Mouse (Mus musculus): Measurements from ENCODE around the gene Alg14.

Alg14 gene

DNA sequence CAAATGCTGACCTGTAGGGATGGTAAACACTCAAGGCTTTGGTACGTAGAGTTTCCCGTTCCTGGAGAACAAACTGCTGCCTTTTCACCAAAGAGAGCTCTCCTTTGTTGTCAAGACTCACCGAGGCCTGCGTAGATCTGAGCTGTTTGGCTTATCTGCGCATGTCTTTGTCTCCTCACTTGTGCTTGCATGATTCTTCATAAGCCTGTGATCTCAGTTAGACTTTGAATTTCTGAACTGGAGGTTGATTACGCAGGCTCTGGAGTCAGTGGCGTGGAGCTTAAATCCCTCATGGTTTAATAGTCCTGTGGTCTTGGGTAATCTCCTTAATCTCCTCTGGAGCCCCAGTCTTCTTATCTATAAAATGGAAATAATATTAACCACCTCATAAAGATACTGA is 51.7 kb downstream of the Alg14 start:
- DNase-seq = no peak

- DNase-seq = no peak
Observed at GRCm38 (mm10) chr3:121344056-121344945, 52.7 kb downstream of the Alg14 start.

- no peak for DNase-seq
Observed at GRCm38 (mm10) chr3:121344951-121345642, 53.5 kb downstream of the Alg14 start.

DNA sequence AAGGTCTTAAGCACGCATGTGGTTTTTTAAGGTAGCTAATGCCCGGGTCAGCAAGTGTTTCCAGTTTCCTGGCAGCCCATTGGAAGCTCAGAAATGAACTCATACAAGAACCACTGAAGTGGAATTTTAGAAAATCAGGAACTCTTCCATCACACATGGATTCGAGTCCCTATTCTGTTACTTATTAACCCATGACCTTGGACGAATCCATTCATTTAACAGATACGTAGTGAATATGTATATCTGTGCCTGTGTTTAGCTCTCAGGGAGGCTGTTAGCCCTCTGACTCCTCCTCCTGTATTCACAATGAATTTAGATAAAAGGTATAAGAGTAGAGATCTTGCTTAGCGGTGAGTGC is 54.0 kb downstream of the Alg14 start:
- no peak for DNase-seq

DNA sequence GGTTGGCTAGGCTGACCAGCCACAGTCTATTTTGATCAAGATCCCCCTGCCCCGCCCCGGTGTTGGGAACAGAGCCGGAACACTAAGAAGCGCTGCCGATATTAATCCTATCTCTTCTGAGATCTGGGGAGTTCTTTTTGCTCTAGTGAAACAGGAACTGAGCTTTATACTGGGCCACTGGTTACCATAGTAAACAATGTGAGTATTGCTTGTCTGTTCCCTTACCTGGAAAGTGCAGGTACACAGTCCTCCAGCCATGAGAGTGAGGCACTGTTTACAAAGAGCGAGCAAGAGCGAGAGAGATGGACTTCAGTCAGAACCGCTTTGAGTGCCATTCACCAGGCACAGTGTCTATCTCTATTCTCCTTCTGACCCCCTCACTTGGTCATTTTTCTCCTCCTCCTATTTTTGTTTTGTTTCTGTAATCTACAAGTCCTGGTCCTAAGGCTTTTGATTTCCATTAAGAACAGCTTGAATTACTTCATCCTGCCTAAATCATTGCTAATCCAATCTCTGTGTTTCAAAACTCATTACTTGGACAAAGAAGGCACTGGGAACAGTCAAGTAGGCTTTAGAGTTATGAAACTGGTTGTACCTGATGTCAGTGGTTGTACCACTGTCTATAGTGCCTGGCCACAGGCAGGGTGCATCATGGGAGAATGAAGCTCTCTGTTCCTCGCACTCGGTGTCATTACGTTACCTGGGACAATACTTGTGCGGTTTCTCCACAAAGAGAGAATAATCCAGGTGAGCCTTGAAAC is 55.1 kb downstream of the Alg14 start:
- no peak for DNase-seq

GRCm38 (mm10) chr3:121348792-121349191 is 57.2 kb downstream of the Alg14 start:
- no peak for DNase-seq

DNA sequence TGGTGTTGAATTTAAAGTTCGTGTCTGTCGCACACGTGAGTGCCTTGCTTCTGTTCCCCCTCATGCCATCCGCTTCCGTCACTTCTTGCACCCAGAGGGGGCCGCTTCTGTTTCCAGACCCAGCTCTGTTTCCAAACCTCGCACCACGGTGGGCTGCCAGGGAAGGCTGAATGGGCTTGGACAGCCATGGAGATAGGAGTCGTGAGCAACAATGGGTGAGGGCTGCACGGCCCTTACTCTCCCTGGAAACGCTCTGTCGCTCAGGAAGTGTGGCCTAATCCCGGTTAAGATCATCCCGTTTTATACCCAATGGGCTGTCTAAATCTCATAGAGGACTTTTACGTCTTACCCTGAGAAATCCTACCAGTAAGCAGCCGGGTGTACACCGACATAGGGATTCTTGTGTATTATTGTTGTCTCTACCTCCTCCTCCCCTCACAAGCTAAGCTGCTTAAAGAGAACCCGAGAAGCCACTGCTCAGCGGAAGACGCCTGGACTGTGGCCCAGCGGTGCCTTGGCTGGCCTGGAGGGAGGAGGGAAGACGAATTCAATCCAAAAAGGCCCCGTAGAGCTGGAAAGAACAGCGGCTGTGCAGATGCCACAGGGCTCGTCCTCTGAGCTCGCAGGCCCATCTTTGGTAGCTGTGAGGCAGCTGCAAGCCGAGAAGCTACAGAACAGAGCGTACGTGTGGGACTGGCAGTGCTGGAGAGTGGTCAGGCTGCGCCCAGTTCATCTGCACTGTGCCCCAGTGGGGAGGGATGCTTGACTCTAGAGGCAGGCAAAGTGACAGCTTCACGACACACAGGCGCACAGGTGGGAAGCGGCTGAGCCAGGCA is 58.0 kb downstream of the Alg14 start:
- peak; percentile 28 for DNase-seq

- no peak for DNase-seq
Observed at GRCm38 (mm10) chr3:121351257-121351656, 59.7 kb downstream of the Alg14 start.

- DNase-seq = no peak
Observed at GRCm38 (mm10) chr3:121354281-121354680, 62.7 kb downstream of the Alg14 start.

GRCm38 (mm10) chr3:121354861-121355470 is 63.4 kb downstream of the Alg14 start:
- peak; percentile 80 for DNase-seq

DNA sequence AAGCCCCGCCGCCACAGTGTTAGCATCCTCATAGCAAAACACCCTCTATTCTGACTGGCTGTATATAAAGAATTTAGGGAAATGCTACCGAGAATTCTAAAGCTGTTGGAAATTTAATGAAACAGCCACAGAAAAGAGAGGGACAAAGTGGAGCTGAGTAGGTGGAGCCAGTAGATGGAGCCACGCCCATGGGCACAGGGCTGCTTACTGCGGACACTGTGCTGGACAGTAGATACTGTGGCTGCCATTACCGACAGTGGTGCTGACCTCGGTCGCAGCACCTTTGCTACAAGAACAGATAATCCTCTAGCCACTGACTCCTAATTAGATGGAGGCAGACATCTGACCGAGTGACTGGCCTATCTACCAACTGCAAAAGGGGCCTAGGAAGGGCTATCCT is 64.0 kb downstream of the Alg14 start:
- no peak for DNase-seq

DNA sequence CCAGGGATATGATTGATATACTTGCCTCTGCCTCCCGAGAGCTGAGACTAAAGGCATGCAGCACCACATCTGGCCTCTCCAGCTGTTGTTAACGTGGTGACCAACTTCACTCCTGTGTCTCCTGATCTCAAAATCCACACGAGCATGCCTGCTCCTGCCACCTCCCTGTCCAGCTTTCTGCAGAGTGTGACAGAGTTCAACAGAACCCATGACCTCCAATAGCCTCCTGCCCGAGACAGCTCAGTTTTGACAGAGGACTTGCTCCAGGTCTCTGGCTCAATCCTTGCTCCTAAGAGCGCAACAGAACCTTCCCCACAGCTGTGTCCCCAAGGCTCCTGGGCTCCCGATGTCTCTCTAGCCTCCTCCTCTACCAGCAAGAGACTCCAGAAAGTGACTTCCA is 64.5 kb downstream of the Alg14 start:
- no peak for DNase-seq

DNA sequence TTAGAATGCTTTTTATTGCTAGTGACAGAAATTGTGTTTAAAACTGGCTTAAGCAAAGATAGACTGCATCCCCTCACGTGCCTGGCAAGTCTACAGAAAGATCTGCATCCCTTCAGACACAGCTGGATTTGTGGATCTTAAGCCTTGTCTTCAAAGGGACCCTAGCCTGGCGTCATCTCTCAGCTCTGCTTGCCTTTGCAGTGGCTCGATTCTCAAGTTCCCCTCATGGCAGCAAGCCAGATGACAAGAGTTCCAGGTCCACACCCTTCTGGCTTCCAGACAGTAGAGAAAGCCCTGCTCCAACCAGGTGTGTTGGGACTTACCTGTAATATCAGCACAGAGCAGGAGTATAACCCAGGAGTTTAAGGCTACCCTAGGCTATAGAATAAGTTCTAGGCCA is 65.5 kb downstream of the Alg14 start:
- DNase-seq = no peak

GRCm38 (mm10) chr3:121358285-121358684 is 66.7 kb downstream of the Alg14 start:
- DNase-seq = no peak

- no peak for DNase-seq
Observed at GRCm38 (mm10) chr3:121358850-121359249, 67.3 kb downstream of the Alg14 start.

- DNase-seq = no peak
Observed at GRCm38 (mm10) chr3:121359272-121359671, 67.7 kb downstream of the Alg14 start.

DNA sequence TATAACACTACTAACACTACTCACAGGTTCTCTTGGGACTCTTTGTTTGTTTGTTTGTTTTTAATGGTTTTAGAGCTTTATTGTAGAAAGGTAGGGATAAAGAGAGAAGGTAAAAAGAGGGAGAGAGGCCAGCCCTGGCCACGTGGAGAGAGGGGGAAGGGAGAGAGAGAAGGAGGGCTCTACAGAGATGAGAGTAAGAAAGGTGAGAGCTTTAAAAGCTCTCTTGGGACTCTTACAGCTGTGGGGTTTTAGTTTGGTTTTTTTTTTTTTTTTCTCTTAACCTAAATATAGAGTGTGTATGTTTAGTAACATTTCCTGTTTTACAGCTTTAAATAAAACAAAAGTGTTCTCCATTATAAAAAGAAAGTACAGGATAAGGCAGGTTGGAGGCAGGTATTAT is 70.4 kb downstream of the Alg14 start:
- DNase-seq = no peak

- DNase-seq = no peak
Observed at GRCm38 (mm10) chr3:121364388-121364787, 72.8 kb downstream of the Alg14 start.

DNA sequence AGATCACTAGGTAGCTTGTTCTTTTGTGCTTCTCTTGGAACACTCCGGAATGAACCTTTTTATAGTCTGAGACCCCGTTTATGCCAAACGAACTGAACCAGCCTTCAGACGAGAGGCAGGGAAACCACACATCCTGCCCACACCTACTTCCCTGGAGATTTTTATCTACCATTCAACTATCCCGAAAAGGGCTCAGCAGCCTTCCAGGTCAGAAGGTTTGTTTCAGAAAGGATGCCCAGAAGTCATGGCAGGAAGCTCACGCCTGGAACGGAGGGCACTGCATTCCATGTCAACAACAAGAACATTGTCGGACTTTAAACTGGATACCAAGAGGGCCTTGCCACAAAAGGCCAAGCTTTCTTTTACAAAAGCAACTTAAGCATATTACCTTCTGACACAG is 73.6 kb downstream of the Alg14 start:
- DNase-seq = no peak

DNA sequence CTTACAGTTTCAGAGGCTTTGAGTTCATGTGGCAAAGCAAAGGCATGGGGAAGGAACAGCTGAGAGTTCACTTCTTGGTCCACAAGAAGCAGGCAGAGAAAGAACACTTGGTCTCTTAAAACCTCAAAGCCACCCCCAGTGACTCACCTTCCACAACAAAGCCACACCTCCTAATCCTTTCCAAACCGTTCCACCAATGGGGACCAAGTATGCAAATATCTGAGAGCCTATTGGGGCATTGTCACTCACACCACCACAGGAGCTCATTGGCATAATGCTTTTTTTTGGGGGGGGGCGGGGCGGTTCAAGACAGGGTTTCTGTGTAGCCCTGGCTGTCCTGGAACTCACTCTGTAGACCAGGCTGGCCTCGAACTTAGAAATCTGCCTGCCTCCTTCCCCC is 77.0 kb downstream of the Alg14 start:
- no peak for DNase-seq

- DNase-seq = no peak
Observed at GRCm38 (mm10) chr3:121369517-121369916, 77.9 kb downstream of the Alg14 start.

DNA sequence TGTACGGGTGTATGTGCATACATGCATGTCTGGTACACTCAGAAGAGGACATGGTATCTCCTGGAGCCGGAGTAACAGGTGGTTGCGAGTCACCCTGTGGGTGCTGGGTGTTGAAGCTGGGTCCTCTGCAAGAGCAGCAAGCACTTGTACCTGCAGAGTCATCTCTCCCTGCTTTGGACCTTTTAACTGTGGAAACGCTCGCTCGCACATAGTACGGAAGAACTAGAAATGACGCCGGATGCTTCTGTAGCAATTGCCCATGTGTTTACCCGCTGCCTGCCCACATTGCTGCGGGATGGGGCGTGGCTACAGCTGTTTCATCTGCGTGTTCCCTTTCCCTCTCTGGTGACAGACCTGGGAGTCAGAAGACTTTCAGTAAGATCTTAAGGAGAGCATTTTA is 78.7 kb downstream of the Alg14 start:
- DNase-seq = no peak

Measured in cerebellum, adult 9-10 months (tissue).